Mouse (Mus musculus): ENCODE results near the gene Sbf1.

The Sbf1 gene

DNA sequence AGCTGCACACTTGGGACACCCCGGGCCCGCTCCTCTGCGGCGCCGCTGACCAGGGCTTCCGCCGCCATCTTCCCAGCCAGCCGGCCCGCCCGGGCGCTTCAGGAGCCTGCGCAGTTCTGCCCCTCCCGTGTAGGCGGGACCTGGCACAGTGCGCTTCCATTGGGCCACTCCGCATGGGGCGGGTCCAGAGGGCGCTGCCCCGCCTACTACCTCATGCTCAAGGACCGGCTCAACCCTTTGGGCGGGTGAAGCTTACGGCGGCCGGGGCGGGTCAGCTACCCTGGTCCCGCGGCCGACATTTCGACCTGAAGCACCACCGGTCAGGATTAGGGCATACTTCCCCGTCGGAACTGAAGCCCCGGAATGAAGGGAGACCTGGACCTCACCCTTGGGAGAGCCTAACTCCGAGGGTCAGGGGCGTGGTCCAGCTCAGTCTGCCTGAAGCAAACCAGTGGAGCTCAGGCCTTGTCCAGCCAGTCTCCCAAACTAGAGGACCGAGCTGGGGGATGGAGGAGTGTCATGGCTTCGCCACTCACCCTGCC lies at the start of gene Sbf1:
Gene Sbf1 (minus strand): TSS at position 122 of the 542 bp plus-strand sequence.
- DNase-seq (ENCODE audit: low spot score in 2 of 2) = peak; percentile 96 to 97

DNA sequence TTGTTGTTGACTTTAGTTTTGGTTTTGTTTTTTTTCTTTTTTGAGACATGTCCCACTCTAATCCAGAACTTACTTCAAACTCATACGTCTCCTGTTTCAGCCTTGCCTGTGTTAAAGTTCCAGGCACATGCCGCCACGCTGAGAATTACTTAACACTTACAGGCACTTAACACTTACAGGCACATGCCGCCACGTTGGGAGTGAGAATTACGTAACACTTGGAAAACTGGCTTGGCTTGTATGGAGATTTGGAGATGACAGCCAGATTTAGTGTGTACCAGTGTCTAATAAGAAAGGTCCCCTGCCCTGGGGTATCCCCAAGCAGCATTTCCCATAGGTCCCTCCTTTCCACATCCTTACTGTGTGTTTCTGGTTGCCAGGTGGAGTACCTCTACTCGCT lies 47.9 kb upstream of the Sbf1 start:
- DNase-seq (ENCODE audit: low spot score in 2 of 2) = no peak

DNA sequence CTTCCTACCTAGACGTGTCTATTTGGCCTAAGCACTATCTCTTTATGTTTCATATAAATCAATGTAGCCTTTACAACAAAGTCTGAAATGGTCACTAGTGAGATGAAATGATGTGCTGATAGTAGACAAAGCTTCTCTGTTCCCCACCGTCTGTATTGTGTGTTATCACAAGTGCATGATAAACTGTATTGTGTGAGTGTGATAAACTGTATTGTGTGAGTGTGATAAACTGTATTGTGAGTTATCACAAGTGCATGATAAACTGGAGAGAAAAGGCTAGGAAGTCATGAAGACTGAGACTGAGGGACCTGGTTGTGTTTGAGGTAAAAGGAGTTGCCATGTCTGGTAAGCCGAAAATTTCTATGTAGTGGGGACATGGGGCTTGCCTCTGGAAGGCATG lies 43.7 kb upstream of the Sbf1 start:
- DNase-seq (ENCODE audit: low spot score in 2 of 2) = no peak

DNA sequence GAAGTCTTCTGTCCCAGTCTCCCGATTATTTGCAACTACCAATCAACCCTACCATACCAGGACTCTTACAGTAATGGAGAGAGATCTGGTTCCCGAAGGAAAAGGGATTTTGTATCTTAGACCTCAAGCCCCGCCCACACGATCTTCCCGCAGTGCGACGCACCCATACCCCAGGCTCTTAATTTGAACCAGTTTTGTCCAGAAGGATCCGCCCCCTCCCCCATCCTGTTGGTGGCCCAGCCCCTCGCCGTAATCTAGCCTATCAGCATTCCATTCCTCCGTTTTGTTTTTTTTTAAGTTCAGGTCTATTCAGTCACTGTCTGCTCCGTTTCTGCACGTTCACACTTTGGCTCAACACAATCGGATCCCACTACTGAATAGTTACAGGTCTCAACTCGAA lies 41.3 kb upstream of the Sbf1 start:
- DNase-seq (ENCODE audit: low spot score in 2 of 2) = peak in 1 of 2 experiments; percentile 45

DNA sequence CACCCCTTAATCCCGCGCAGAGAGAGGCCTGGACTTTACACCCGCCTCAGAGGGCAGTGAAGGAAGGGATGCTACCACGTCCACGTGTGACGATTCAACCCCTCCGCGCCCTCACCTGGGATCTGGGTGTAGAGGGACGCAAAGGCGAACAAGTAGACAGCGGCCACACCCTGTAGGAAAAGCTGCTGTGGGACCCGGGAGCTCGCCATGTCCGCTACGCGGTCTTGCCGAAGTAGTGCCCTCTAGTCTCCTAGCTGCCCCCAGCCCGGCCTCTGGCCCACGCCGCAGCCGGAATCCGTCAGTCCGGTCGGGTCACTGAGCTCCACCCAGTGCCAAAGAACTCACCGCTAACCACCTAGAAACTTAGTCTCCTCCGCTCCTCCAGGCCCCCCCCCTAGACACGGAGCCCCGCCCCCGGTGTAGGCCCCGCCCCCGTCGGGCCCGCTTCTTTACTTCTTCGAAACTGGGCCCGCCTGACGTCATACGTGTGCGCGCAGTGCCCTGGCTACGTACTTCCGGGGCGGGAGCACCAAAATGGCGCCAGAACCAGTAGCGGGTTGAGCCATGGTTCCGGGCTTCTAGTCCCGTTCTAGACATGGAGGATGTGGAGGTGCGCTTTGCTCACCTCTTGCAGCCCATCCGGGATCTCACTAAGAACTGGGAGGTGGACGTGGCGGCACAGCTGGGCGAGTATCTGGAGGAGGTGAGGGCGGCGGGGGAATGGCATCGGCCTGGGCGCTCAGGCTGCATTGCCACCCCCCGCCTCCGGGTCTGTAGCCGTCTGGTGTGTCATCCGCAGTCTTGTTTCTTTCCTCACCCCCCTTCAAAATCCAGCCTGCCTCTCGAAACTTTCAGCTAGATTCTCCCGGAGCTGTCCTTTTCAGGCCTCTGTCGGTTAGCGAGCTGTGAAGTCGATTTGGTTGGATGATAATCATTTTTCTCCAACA lies 40.4 kb upstream of the Sbf1 start, which contains the start of the genes Lmf2 and Ncaph2:
Gene Lmf2 (minus strand): TSS at position 419 of the 947 bp plus-strand sequence.
Gene Ncaph2 (plus strand): TSS at position 479 of the 947 bp plus-strand sequence.
- peak; percentile 95 for DNase-seq (ENCODE audit: low spot score in 2 of 2)

DNA sequence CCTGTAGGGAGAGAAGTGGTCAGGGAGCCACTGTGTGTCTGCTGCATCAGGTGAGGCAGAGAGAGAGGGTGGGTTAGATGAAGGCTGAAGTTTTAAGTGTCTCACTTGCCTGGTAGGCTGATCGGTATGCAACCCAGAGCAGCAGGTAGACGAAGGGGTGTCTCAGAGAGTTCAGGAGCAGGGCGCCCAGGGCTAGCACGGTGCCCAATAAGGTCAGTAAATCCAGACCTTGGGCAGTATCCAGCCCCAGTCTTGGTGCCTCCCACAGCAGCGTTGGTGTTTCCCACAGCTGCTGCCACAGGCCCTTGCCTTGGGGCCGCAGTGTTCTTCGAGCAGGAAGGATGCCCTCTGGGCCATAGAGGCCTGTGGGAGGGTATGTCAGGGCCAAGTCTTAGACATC lies 39.3 kb upstream of the Sbf1 start:
- no peak for DNase-seq (ENCODE audit: low spot score in 2 of 2)

DNA sequence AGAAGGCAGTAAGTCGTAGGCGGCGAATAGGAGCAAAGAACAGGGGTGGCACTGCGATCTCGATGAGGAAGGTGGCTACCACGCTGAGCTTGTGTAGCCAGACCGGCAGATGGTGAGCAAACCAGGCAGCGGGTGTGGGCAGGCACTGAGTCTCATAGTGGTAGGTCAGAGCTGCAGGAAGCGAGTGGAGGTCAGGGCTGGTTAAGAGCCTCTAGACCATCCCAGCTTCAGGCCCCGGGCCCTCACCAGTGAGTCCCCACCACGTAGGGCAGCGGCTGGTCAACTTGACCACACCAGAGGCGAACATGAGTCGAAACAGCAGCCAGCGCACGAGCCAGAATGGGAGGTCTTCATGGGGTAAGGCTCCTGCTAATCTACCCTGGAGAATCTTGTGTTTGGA lies 38.7 kb upstream of the Sbf1 start:
- DNase-seq (ENCODE audit: low spot score in 2 of 2) = no peak

DNA sequence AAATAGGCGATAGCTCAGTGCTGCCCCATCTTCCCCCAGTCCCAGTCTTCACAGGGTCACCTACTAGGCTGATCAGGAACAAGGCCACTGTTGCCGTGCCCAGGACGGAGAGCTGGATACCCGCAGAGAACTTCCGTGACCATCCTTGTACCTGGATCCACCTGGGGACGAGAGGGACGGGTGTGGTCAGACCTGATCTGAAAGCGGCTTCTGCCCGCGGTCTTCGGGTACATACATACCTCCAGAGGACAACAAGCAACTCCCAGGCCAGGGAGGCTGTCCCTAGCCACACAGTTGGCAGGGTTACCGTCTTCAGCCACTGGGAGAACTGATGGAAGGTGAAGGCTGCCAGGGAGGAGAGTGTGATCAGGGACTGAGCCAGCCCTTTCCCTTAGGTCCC lies 37.7 kb upstream of the Sbf1 start:
- DNase-seq (ENCODE audit: low spot score in 2 of 2) = no peak

DNA sequence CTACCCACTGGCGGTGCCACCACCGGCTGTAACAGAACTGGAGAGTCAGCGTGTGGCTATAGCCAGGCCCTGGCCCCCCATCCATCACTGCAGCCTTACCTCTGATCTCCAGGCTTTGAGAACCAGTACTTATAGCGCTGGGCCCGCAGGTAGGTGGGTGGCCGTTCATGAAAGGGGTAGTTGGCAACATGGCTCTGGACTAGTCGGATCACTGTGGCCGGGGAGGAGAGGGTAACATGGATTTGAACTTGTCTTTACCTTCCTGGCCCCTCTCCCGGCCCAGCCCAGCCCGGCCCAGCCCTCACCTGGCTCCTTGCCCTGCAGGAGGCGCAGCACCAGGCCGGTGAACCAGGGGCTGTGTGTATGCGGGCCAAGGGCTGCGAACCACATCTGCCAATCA lies 36.9 kb upstream of the Sbf1 start:
- no peak for DNase-seq (ENCODE audit: low spot score in 2 of 2)

DNA sequence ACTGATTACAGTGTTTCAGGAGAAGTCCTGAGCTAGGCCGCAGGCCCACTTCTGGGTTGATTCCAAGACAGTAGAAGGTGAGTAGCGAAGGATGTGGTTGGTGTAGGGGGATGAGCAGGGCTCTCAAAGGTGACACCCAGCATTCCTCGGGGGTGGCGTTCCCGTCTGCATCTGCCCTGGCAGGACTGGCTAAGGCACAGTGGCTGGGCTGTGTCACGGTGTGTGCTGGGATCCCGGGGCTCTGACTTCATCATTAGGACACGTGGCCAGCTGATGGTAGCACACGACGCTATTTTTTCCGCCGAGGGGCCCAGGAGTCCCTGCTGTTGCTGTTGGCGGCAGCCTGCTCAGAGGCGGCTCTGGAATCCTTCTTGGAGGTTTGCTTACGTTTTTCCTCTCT lies 36.2 kb upstream of the Sbf1 start:
- DNase-seq (ENCODE audit: low spot score in 2 of 2) = no peak

DNA sequence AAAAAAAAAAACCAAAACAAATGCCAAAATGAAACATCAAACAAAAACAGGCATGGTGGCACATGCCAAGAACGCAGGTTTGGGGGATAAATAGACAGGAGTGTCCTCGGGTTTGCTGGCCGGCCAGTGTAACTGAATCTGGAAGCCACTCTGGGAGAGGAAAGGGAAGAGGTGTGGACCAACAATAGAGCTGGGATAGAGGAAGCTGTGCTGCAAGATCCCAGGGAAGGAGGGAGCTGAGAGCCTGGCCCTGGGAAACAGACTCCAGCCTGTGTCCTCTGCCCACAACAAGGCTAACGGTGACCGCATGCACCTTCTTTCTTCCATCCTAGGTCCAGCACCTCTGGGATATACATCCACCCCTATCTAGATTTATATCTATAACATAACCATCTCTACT lies 35.3 kb upstream of the Sbf1 start:
- no peak for DNase-seq (ENCODE audit: low spot score in 2 of 2)

DNA sequence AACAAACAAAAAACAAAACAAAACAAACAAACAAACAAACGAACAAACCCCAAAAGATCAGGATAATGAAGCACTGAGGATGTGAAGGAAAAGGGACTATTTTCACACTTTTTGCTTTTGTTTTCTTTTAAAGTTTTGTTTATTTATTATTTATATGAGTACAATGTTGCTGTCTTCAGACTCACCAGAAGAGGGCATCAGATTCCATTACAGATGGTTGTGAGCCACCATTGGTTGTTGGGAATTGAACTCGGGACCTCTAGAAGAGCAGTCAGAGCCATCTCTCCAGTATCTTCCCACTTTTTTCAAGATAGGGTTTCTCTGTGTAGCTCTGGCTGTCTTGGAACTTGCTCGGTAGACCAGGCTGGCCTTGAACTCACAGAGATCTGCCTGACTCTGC lies 28.2 kb upstream of the Sbf1 start:
- no peak for DNase-seq (ENCODE audit: low spot score in 2 of 2)

DNA sequence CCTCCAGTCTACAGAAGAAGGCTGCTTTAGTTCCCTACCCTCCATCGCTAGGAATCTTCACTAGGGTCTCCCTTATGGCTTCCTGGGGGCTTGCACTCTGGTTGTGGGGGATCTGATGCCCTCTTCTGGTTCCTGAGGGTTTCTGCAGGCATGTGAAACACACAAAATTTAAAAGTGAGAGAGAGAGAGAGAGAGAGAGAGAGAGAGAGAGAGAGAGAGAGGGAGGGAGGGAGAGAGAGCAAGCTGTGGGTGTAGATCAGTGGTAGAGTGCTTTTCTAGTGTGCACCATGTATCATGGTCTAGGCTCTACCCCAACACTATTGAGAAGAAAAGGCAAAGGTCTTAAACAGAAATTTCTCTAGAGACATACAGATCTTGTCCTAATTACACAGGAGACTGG lies 26.6 kb upstream of the Sbf1 start:
- no peak for DNase-seq (ENCODE audit: low spot score in 2 of 2)

DNA sequence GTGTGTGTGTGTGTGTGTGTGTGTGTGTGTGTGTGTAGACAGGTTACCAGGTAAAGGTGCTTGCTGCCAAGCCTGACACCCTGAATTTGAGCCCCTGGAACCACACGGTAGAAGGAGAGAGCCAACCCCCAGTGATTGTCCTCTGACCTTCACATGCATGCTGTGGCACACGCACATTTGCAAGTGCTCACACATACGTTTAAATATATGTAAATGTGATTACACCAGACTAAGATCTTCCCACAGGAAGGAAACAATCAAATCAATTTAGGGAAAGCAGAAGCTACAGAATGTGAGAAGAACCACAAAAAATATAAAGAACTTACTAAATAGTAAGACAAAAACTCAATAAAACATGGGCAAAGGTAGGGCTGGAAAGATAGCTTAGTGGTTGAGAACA lies 25.0 kb upstream of the Sbf1 start:
- no peak for DNase-seq (ENCODE audit: low spot score in 2 of 2)

DNA sequence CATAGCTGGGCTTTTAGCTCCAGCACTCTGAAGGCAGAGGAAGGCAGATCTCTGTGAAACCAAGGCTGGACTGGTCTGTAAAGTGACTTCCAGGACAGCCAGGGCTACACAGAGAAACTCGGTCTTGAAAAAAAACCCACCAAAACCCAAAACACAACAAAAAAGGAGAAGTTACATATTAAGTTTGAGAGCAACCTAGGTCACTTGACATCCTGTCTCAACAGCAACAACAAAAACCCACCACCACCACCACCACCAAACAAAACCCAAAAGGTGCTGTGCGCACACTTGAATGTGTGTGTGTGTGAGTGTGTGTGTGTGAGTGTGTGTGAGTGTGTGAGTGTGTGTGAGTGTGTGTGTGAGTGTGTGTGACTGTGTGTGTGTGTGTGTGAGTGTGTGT lies 24.6 kb upstream of the Sbf1 start:
- peak in 1 of 2 experiments; percentile 60 for DNase-seq (ENCODE audit: low spot score in 2 of 2)

DNA sequence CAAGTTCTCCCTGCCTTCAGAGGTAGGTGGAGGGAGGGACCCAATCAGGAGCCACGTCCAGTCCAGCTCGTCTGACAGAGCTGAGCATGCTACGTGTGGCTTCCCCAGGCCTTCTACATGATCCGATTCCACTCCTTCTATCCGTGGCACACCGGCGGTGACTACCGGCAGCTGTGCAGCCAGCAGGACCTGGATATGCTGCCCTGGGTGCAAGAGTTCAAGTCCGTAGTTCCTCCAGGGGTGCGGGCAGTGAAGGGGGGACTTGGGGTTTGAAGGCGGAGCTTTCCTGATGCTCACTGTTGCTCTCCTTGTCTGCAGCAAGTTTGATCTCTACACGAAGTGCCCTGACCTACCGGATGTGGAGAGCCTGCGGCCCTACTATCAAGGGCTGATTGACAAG lies 21.3 kb upstream of the Sbf1 start:
- DNase-seq (ENCODE audit: low spot score in 2 of 2) = no peak

DNA sequence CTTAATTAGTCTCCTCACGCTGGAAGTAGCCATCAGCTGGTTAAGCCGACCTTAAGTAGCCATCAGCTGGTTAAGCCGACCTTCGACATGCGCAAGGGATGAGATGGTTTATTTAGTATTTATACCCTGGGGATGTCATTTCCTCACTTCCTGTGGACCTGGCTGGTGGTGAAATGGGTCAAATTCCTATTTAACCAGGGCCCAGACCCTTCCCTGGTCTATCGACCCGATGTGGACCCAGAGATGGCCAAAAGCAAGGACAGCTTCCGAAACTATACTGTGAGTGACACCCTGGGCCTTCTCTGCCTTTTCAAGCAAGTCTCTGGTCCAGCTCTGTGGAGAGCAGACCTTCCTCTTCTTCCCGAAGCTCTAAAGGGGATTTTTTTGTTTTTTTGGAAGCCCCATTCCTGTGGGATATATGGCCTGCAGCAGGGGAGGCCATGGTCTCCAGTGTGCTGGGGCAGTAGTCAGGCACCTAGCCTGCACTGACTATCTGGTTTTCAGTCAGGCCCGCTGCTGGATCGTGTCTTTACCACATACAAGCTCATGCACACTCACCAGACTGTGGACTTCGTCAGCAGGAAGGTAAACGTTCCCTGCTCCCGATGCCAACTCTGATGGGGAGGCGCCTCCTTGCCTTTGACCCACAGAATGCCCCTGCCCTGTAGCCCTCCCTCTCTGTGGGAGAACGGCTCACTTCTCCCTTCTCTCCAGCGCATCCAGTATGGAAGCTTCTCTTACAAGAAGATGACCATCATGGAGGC lies 19.8 kb upstream of the Sbf1 start:
- no peak for DNase-seq (ENCODE audit: low spot score in 2 of 2)

DNA sequence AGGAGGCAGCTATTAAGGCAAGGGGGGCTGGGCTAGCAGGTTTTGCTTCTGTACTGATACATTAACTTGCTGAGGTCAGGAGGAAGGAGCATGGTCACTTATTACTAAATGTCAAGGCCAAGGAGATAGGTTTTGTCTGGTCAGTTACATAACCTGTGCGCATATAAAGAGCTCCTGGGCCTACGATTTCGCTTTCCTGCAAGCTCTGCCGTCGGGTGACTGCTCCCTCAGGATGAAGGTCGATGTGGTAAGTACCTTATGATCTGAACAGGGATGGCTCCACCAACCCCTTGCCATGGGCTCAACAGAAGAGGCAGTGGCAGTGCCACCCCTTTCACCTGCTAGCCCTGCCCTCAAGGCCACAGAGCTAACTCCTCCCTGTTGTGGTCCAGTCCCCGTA lies 19.2 kb upstream of the Sbf1 start, which contains the start of gene Miox:
Gene Miox (plus strand): TSS at position 128 of the 400 bp plus-strand sequence.
- no peak for DNase-seq (ENCODE audit: low spot score in 2 of 2)

DNA sequence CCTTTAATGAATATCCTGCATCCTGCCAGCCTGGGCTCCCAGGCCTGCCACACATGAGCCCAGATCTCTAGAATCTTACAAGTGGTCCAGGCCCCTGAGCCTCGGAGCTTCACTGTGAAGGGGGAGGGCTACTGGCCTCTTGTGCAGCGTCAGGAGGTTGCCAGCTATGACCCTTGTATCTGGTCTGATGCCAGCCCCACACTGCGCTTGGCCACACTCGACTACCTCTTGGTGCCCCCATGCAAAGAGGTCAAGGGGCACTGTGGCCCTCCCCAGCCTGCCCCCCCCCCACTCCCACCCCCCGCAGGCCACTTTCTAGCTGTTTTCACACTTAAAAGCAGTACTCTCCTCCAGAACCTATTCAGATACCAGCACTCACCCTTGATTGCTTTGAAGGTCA lies 11.3 kb upstream of the Sbf1 start:
- no peak for DNase-seq (ENCODE audit: low spot score in 2 of 2)

DNA sequence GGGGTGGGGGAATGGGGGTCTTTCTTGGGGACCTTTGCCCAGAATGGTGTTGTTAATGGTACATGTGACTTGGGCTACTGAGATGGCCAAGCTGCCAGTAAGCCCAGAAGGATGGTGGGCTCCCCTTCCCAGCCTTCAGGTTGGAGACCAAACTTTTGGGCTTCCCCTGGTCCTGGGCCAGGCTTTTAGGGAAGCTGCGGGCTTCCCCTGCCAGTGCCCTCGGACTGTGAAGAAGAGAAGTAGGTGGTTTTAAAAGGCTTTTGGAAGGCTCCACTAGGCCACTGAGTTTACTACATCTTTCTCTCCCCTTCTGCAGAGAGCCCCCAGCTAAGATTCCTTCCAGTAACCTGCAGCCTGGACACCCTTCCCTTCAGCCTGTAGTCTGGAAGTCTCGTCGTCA lies 8.5 kb upstream of the Sbf1 start:
- no peak for DNase-seq (ENCODE audit: low spot score in 2 of 2)

DNA sequence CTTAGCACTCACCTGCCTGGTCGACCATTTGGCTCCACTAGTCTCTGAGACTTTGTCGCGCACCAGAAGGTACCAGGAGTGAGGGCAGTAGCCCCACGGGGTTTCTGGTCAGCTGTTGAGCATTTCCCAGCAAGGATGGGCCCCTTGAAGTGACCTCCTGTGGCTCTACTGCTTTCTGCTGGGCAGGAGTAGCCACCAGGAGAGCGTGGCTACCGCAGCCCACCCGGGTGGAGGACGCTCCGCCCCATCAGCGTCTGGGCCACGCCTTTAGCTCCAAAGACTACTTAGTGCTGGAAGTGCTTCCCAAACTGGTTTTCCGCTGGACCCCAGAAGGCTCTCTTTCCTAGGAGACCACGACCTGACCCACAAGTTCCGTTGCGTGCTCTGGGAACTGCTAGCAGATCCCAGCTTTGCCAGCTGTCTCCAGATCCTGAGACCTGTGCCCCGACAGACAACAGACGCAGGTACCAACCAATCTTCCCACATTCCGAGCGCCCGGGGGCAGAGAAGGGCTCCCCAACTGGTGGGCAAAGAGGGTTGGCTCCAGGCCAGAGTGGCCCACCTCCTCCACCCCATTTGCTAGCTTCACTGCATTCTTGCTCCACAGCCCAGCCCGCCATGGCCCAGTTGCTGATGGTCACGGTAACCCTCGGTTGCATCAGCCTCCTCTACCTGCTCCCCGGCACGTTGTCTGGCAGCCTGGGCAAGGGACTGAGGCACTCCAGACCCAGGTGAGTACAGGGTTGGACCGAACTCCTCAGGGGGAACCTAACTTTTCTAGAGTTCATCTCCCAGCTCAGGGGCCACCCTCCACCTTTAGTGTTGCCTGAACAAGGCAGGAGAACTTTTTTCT lies 7.8 kb upstream of the Sbf1 start, which contains the start of gene Adm2:
Gene Adm2 (plus strand): TSS at position 51 of the 853 bp plus-strand sequence.
- DNase-seq (ENCODE audit: low spot score in 2 of 2) = no peak

Data from natural killer cell, adult 2 months (primary cell).